Mouse (Mus musculus) liver, embryonic 14.5 days (tissue): ENCODE data around the gene 4931417E11Rik.

Experiments used
- CTCF ChIP-seq: IDR thresholded peaks from 2 replicates; pipeline ENCODE4 v1.5.1; 2016; ENCODE audit warnings: antibody characterized with exemption, low read depth, control low read depth
- EP300 ChIP-seq: IDR thresholded peaks from 2 replicates; pipeline ENCODE4 v1.6.1; 2016; ENCODE audit warnings: antibody characterized with exemption, low read depth

DNA sequence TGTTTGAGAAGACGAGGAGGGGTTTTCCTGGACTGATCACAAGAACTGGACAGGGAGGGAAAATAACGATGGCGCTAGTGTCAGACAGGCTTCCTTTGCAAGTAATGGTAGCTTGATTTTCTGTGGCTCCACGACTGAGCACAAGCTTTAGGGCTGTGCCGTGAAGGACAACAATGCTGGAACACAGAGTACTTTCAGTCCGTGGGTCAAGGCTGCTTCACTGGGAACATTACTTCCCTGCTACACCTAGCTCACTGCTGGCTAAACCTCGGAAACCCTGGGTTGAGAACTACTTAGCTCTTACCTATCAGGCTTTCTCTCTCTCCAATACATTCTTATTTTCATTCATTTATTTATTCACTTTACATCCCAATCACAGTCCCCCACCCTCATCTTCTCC, 30.2 kb upstream of the 4931417E11Rik start:
- TF ChIP-seq CTCF (no peak), EP300 (no peak)
